Mouse (Mus musculus) ES-CJ7 (cell line): ENCODE measurements around the gene Syne1.
A peak's percentile ranks its signal among the peaks of the same experiment; 100 is the strongest.
"Not testable (repeated sequence)": the region's sequence is repeated elsewhere in the genome, so short reads cannot be mapped to it uniquely, and the experiment has no call there.

ENCODE experiments used
- DNase-seq: peaks from one replicate; pipeline ENCODE4 v3.0.0; 2011; ENCODE audit warnings: low read depth, low spot score

The Syne1 gene

DNA sequence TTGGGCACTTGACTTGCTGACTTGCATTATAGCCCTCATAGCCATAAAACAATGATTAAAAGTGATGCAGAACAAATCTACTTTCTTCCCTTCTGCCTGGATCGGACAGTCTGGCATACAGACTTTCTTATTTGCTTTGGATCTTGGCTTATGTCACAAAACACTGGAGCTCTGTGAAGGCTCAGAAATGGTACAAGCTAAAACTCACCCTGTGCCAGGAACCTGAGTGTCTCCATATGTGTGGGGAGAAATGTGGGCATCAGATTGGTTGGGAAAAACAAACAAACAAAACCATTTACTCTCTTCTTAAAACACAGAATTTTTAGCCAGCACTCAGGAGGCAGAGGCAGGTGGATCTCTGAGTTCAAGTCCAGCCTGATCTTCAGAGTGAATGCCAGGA lies 30.6 kb downstream of the Syne1 start:
- no peak for DNase-seq

GRCm38 (mm10) chr10:5515330-5515729 lies 36.0 kb downstream of the Syne1 start:
- no peak for DNase-seq

- DNase-seq = no peak
These were observed 37.1 kb downstream of the Syne1 start for GRCm38 (mm10) chr10:5514134-5514533.

DNA sequence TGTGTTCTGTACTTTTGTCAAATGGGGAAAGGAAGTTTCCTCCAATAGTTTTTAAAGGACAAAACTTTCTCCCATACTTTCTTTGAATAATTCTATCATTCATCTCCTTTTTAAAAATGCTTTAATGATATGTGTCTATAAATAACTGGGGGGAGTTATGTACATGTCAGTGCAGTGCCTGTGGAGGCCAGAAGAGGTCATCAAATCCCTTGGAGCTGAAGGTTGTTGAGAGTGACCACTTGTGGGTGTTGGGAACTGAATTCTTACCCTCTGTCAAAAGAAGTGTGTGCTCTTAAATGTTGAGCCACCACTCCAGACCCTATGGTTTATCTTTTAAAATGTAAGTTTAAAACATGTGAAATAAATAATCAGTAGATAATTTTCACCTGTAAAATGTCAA lies 39.0 kb downstream of the Syne1 start:
- DNase-seq = peak; percentile 19

GRCm38 (mm10) chr10:5511403-5511802 lies 39.9 kb downstream of the Syne1 start:
- no peak for DNase-seq

- DNase-seq = no peak
These were observed 43.8 kb downstream of the Syne1 start for GRCm38 (mm10) chr10:5507478-5507877.

GRCm38 (mm10) chr10:5504761-5505160 lies 46.5 kb downstream of the Syne1 start:
- no peak for DNase-seq

DNA sequence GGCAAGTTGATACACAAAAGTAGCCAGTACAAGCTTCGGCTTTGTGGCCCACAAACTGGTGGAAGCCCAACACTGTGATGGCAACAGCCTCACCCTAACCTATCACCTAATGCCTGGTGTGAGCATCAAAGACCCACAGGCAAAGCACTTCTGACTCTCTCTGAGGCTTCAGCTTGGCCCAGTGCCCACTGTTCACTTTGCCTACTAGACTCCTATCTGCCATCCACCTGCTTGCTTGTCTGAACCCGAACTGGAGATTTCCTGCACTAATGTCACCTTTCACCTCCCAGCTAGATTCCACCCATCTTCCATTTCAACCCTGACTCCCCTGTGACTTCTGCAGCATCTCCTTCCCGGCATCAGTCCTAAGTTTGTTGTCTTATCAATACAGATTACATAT lies 47.4 kb downstream of the Syne1 start:
- DNase-seq = no peak

- DNase-seq = not testable (repeated sequence)
These were observed 51.5 kb downstream of the Syne1 start for GRCm38 (mm10) chr10:5499684-5500369.

GRCm38 (mm10) chr10:5497859-5498258 lies 53.4 kb downstream of the Syne1 start:
- no peak for DNase-seq

DNA sequence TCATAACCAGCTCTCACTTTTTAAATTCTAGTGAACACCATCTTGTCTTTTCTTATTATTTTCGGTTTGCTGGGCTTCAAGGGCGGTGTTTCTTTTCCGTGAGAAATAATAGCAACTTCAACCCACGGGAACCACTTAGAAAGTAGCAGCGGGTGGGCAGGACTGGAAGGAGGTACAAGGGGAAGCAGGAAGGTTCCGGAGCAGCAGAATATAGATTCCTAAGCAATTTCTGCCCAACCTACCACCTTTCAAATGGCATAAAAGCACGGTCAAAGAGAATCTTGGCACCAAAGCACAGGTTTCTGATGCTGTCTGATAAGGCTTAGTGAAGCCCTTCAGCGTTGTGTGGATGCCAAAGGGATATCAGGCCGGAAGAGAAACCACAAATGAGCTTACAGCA lies 60.2 kb downstream of the Syne1 start:
- DNase-seq = no peak

GRCm38 (mm10) chr10:5490029-5490428 lies 61.3 kb downstream of the Syne1 start:
- peak; percentile 29 for DNase-seq

- DNase-seq = no peak
These were observed 63.2 kb downstream of the Syne1 start for GRCm38 (mm10) chr10:5488097-5488496.

GRCm38 (mm10) chr10:5480552-5481550 lies 70.4 kb downstream of the Syne1 start:
- peak; percentile 34 for DNase-seq

GRCm38 (mm10) chr10:5480097-5480496 lies 71.2 kb downstream of the Syne1 start:
- DNase-seq = peak; percentile 70

DNA sequence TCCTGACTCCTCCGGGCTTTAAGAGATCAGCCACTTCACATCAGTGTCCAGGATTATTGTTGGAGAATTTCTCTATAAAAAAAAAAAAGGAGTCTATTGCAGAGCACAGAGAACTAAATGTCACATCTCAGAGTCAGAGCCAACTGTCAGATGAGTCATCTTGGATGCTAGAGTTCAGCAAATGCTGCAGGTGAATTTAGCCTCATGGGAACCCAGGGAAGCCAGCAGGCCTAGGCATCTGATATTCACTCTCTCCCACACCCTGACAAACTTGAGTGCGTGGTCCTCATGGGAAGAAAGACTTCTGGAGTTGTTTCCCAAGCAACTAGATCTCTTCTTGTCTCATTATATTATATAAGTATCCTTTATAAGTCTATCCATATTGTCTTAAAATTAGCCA lies 82.6 kb downstream of the Syne1 start:
- no peak for DNase-seq

- DNase-seq = no peak
These were observed 97.5 kb downstream of the Syne1 start for GRCm38 (mm10) chr10:5453830-5454229.

DNA sequence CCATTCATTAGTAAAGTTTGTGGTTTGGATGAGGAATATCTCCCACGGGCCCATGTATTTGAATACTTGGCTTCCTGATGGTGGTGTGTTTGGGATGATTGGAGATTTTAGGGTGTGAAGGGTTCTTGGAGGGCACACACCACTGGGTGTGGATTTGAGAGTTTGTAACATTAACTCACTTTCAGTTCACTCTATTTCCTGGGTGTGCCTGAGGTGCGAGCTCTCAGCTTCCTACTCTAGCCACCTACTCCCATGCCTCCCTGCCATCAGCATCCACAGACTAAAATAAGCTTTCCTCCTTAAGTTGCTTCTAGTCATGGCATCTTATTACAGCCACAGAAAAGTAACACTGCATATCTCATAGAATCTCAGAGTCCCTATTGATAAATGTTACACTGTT lies 101.3 kb downstream of the Syne1 start:
- no peak for DNase-seq

- DNase-seq = no peak
These were observed 103.1 kb downstream of the Syne1 start for GRCm38 (mm10) chr10:5447950-5448716.

- DNase-seq = no peak
These were observed 106.0 kb downstream of the Syne1 start for GRCm38 (mm10) chr10:5445313-5445712.

- DNase-seq = no peak
These were observed 108.3 kb downstream of the Syne1 start for GRCm38 (mm10) chr10:5443020-5443419.

GRCm38 (mm10) chr10:5439802-5440350 lies 111.4 kb downstream of the Syne1 start:
- no peak for DNase-seq
